Mouse (Mus musculus) neutrophil, adult 65 days (primary cell): ENCODE data around the gene Ppm1j. TPM values are rescaled to one million over a fixed set of nuclear protein-coding genes. Genes with fewer than 3 reads are reported as not detected.

ENCODE experiments used
- total RNA-seq: library from RNA; stranded (reverse); gene quantifications from 2 replicates; pipeline ENCODE4 v1.2.4, GENCODE M21; 2023

Gene Ppm1j
- not detected in 2 replicates for total RNA-seq

GRCm38 (mm10) chr3:104780561-104781420, at the start of gene Ppm1j:
TSS of gene Ppm1j (plus strand) at chr3:104781056.

GRCm38 (mm10) chr3:104781471-104781903, 631 bp downstream of the Ppm1j start, which contains the start of gene Fam19a3:
TSS of gene Fam19a3 (minus strand) at chr3:104781840.

GRCm38 (mm10) chr3:104788075-104788474, 7.2 kb downstream of the Ppm1j start, which contains the start of gene Rhoc:
TSS of gene Rhoc (plus strand) at chr3:104788375.

DNA sequence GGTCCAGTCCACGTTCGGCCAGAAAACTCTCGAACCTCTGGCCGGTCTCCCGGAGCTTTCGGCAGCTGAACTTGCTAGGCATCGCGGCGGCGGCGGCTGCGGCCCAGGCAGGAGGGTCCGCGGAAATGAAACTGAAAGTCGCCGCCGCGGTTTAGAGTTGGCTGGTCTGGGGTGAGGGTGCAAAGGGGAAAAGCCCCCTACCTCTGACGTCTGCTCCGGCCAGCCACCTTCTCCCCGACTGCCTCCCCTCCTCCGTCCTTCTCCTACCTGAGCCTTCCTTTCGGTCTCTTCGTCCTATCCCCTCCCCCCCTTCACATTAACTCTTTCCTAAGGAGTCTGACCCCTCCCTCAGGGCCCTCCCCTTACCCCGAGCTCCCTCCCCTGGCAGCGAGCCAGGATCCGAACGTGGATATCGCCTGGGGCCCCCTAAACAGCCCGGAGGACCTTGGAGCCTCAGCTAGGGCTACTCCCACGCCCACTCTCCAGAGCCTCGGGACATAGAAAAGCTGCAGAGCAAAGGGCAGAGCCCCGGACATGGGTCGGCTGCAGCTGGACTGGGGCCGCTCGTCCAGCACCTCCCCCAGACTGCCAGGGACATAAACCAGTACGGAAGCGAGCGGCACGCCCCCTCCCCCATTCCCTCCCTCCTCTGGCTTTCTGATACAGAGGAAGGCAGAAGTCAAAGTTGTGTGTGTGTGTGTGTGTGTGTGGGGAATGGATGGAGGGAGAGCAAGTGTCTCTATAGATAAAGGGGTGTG, 37.3 kb downstream of the Ppm1j start, which contains the start of gene Mov10:
Gene Mov10 (minus strand): TSS at position 573 of the 758 bp plus-strand sequence.

Other genes starting within 250 kb of the Ppm1j start
- gene Slc16a1, start 142.4 kb upstream of the Ppm1j start, total RNA-seq: 6.6 and 7.1 TPM in 2 replicates
- gene Fam19a3, start 784 bp downstream of the Ppm1j start, total RNA-seq: not detected in 2 replicates
- gene Rhoc, start 7.3 kb downstream of the Ppm1j start, total RNA-seq: 28.4 and 34.2 TPM in 2 replicates
- gene Mov10, start 37.5 kb downstream of the Ppm1j start, total RNA-seq: 74.1 and 79.5 TPM in 2 replicates
- gene St7l, start 82.9 kb downstream of the Ppm1j start, total RNA-seq: 25.8 and 32.1 TPM in 2 replicates
- gene Capza1, start 83.4 kb downstream of the Ppm1j start, total RNA-seq: 293 and 362 TPM in 2 replicates
- not detected in 2 replicates for gene Wnt2b, start 180.9 kb downstream of the Ppm1j start, total RNA-seq